Mouse (Mus musculus): Measurements from ENCODE around the gene Cers3.

GRCm38 (mm10) chr7:66812289-66812688 lies 69.0 kb downstream of the Cers3 start:
- TF ChIP-seq JUND (IDR thresholded peaks at IDR 0.05; ENCODE audit: low read depth, low read length) (no peak), EP300 (IDR thresholded peaks at IDR 0.05; ENCODE audit: low read depth in 1 of 2, low read length in 2 of 2) (no peak), MXI1 (IDR thresholded peaks at IDR 0.05; ENCODE audit: low read depth, low read length) (no peak)

Measured in MEL (cell line).